Mouse (Mus musculus): ENCODE results near the gene Olfr1079. TPM values are rescaled to one million over a fixed set of nuclear protein-coding genes. Genes with fewer than 3 reads are reported as not detected.
"Not testable (repeated sequence)": the region's sequence is repeated elsewhere in the genome, so short reads cannot be mapped to it uniquely, and the experiment has no call there.

Olfr1079 gene
- polyA plus RNA-seq (2015; fragmentation: Nextera tagmentation; extraction: Ambion mirVana): 0.12 and 0.32 TPM in 2 replicates

DNA sequence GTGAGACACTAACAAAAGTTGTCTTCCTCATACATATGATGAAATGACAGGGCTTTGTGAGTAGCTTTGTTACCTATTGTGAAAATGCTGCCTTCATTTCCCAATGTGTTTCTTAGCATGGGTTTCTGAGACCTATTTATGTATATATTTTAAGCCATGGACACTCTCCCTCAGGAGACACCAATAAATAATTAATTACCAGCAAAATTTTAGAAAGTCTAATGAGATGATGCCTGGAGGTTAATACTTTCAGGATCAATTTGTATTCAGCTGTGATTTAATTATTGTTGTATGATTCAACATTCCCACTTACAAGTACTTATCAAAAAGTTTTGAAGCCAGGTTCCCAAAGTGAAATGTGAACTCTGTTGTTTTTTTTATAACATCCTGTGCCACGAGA, at the start of gene Olfr1079:
Gene Olfr1079, minus strand, starts transcription at position 101 of the 400 bp plus-strand sequence.
- Histone ChIP-seq H3K27me3 (no peaks in the 10 kb centered on the region), H3K4me2 (replicated peaks) (no peak within 1 kb of the TSS), H3K36me3 (no peaks in the 10 kb centered on the region), H3K4me1 (no peaks in the 10 kb centered on the region), H3K9ac (no peak within 1 kb of the TSS), H3K27ac (replicated peaks) (no peak within 1 kb of the TSS), H3K9me3 (replicated peaks) (no peaks in the 10 kb centered on the region), H3K4me3 (replicated peaks) (no peak within 1 kb of the TSS)
- 64% methylated on average over 1 of the region's 1 CpGs for WGBS
- no peak for ATAC-seq (ENCODE audit: insufficient number of reproducible peaks, low FRiP score, low TSS enrichment, low read depth)

DNA sequence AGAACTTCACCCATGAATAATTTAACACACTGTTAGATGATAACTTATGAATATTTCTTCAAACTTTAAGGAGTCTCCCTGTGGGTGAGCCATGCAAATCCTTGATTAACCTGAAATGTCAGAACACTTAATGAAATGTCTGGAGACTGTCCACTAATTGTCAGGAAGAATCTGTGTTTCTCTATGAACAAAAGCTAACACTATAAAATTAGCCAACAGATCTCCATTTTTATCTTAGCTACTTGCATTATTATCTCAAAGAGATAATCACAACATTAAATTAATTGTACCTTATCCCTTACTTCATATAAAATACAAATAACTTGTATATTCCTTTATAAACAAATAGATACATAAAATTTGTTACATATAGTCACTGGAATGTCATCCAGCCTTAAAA, 15.9 kb upstream of the Olfr1079 start, which contains the start of gene Olfr1080:
Gene Olfr1080, minus strand, starts transcription at position 101 of the 400 bp plus-strand sequence.
- not testable (repeated sequence) for ATAC-seq (ENCODE audit: insufficient number of reproducible peaks, low FRiP score, low TSS enrichment, low read depth); H3K36me3 ChIP-seq; H3K4me2 ChIP-seq (replicated peaks); H3K4me1 ChIP-seq; H3K4me3 ChIP-seq (replicated peaks); H3K9ac ChIP-seq; H3K27ac ChIP-seq (replicated peaks); H3K9me3 ChIP-seq (replicated peaks); H3K27me3 ChIP-seq

DNA sequence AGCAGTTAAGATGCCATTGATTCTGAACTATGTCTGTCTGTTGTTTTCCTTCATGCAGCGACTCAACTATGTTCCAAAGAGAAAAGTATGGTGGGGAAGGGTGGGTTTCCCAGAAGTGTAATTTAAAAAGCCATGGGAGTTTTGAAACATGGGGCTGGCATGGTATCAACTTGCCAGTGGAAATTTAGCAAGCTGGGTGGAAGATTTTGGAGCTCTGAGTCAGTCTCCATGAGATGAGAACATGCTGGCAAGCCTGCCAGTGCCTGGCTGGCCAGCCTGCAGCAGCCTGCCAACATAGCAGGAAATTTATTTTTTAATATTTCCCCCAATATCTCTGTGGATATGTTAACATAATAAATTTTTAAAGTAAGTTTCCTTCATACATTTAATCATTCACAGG, 11.3 kb downstream of the Olfr1079 start:
- WGBS: 63% methylated on average over 1 of the region's 1 CpGs
- ATAC-seq (ENCODE audit: insufficient number of reproducible peaks, low FRiP score, low TSS enrichment, low read depth): no peak

DNA sequence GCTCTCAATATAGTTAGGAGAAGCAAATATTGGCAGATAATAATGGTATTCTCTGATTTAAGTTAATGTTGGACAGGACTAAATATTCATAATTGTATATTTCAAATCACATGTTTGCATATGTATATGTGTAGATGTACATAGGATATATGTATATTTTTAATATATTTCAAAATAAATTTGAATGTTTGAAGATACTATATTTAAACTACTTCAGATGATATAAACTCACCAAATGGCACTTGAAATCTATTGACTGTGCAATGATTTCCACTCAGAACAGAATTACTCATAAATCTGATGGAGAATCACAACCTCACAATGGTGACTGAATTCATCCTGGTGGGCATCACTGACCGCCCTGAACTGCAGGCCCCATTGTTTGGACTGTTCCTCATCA, 34.1 kb downstream of the Olfr1079 start, which contains the start of gene Olfr1076:
Gene Olfr1076, plus strand, starts transcription at position 301 of the 400 bp plus-strand sequence.
- Histone ChIP-seq H3K36me3 (no peaks in the 10 kb centered on the region), H3K27ac (replicated peaks) (no peak within 1 kb of the TSS), H3K4me3 (replicated peaks) (no peak within 1 kb of the TSS), H3K4me2 (replicated peaks) (no peak within 1 kb of the TSS), H3K4me1 (no peaks in the 10 kb centered on the region), H3K9ac (no peak within 1 kb of the TSS), H3K9me3 (replicated peaks) (no peaks in the 10 kb centered on the region), H3K27me3 (no peaks in the 10 kb centered on the region)
- 71% methylated on average over 1 of the region's 1 CpGs for WGBS
- no peak for ATAC-seq (ENCODE audit: insufficient number of reproducible peaks, low FRiP score, low TSS enrichment, low read depth)

More for the DNA sequence above, 11.3 kb downstream of the Olfr1079 start:
- no peak overlapping the region for H3K4me3 ChIP-seq (replicated peaks)
- no peaks in the 10 kb centered on the region for H3K27me3 ChIP-seq
- H3K4me1 ChIP-seq: no peaks in the 10 kb centered on the region
- no peaks in the 10 kb centered on the region for H3K36me3 ChIP-seq
- H3K9me3 ChIP-seq (replicated peaks): no peaks in the 10 kb centered on the region
- H3K27ac ChIP-seq (replicated peaks): no peak overlapping the region
- H3K9ac ChIP-seq: no peak overlapping the region
- H3K4me2 ChIP-seq (replicated peaks): no peak overlapping the region

DNA sequence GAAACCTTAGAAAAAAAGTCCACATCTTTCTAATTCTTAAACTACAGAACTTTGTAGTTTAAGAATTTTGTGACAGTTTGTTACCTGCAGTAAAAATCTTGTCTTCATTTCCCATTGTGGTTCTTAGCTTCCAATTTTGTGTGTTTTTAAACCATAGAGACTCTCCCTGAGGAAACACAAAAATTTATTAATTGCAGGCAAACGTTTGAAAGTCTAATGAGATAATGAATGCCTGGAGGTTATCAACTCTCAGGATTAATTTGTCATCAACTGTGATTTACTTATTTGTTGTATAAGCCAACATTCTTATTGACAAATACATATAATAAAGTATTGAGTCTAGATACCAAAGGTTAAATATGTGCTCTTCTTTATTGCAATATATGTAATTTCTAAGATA, 55.0 kb downstream of the Olfr1079 start, which contains the start of gene Olfr228:
Gene Olfr228, minus strand, starts transcription at position 101 of the 400 bp plus-strand sequence.
- Histone ChIP-seq H3K4me1 (no peaks in the 10 kb centered on the region), H3K27me3 (no peaks in the 10 kb centered on the region), H3K27ac (replicated peaks) (no peak within 1 kb of the TSS), H3K4me3 (replicated peaks) (no peak within 1 kb of the TSS), H3K9ac (no peak within 1 kb of the TSS), H3K9me3 (replicated peaks) (no peaks in the 10 kb centered on the region), H3K4me2 (replicated peaks) (no peak within 1 kb of the TSS), H3K36me3 (no peaks in the 10 kb centered on the region)
- no peak for ATAC-seq (ENCODE audit: insufficient number of reproducible peaks, low FRiP score, low TSS enrichment, low read depth)
- WGBS: 22% methylated on average over 1 of the region's 1 CpGs

Other genes starting within 250 kb of the Olfr1079 start
- not detected in 2 replicates for gene Olfr1053, start 227.2 kb downstream of the Olfr1079 start, polyA plus RNA-seq (2015; fragmentation: Nextera tagmentation; extraction: Ambion mirVana)
- gene Olfr1054, start 207.0 kb downstream of the Olfr1079 start, polyA plus RNA-seq (2015; fragmentation: Nextera tagmentation; extraction: Ambion mirVana): 0.29 and 0.38 TPM in 2 replicates
- not detected in 2 replicates for gene Olfr1055, start 192.2 kb downstream of the Olfr1079 start, polyA plus RNA-seq (2015; fragmentation: Nextera tagmentation; extraction: Ambion mirVana)
- gene Olfr1056, start 180.0 kb downstream of the Olfr1079 start, polyA plus RNA-seq (2015; fragmentation: Nextera tagmentation; extraction: Ambion mirVana): 0.44 TPM in 1 of 2 replicates, not detected in the other
- gene Olfr1057, start 164.1 kb downstream of the Olfr1079 start, polyA plus RNA-seq (2015; fragmentation: Nextera tagmentation; extraction: Ambion mirVana): 0.05 TPM in 1 of 2 replicates, not detected in the other
- gene Olfr1058, start 153.9 kb downstream of the Olfr1079 start, polyA plus RNA-seq (2015; fragmentation: Nextera tagmentation; extraction: Ambion mirVana): 0.22 and 0.98 TPM in 2 replicates
- not detected in 2 replicates for gene Olfr1061, start 128.4 kb downstream of the Olfr1079 start, polyA plus RNA-seq (2015; fragmentation: Nextera tagmentation; extraction: Ambion mirVana)
- 0.05 TPM in 1 of 2 replicates, not detected in the other for gene Olfr1062, start 115.7 kb downstream of the Olfr1079 start, polyA plus RNA-seq (2015; fragmentation: Nextera tagmentation; extraction: Ambion mirVana)
- gene Olfr1065, start 91.9 kb downstream of the Olfr1079 start, polyA plus RNA-seq (2015; fragmentation: Nextera tagmentation; extraction: Ambion mirVana): 0.09 and 0.29 TPM in 2 replicates
- not detected in 2 replicates for gene Olfr1066, start 86.2 kb downstream of the Olfr1079 start, polyA plus RNA-seq (2015; fragmentation: Nextera tagmentation; extraction: Ambion mirVana)
- 0.32 and 0.44 TPM in 2 replicates for gene Olfr228, start 55.1 kb downstream of the Olfr1079 start, polyA plus RNA-seq (2015; fragmentation: Nextera tagmentation; extraction: Ambion mirVana)
- not detected in 2 replicates for gene Olfr1076, start 34.0 kb downstream of the Olfr1079 start, polyA plus RNA-seq (2015; fragmentation: Nextera tagmentation; extraction: Ambion mirVana)
- gene Olfr1080, start 15.8 kb upstream of the Olfr1079 start, polyA plus RNA-seq (2015; fragmentation: Nextera tagmentation; extraction: Ambion mirVana): not detected in 2 replicates
- gene Olfr1082, start 56.5 kb upstream of the Olfr1079 start, polyA plus RNA-seq (2015; fragmentation: Nextera tagmentation; extraction: Ambion mirVana): not detected in 2 replicates
- not detected in 2 replicates for gene Olfr1084, start 97.2 kb upstream of the Olfr1079 start, polyA plus RNA-seq (2015; fragmentation: Nextera tagmentation; extraction: Ambion mirVana)
- not detected in 2 replicates for gene Olfr1085, start 119.5 kb upstream of the Olfr1079 start, polyA plus RNA-seq (2015; fragmentation: Nextera tagmentation; extraction: Ambion mirVana)
- gene Olfr1086, start 137.6 kb upstream of the Olfr1079 start, polyA plus RNA-seq (2015; fragmentation: Nextera tagmentation; extraction: Ambion mirVana): not detected in 2 replicates
- 0.35 TPM in 1 of 2 replicates, not detected in the other for gene Olfr1087, start 155.9 kb upstream of the Olfr1079 start, polyA plus RNA-seq (2015; fragmentation: Nextera tagmentation; extraction: Ambion mirVana)
- gene Olfr1089, start 191.2 kb upstream of the Olfr1079 start, polyA plus RNA-seq (2015; fragmentation: Nextera tagmentation; extraction: Ambion mirVana): not detected in 2 replicates
- not detected in 2 replicates for gene Olfr1090, start 216.5 kb upstream of the Olfr1079 start, polyA plus RNA-seq (2015; fragmentation: Nextera tagmentation; extraction: Ambion mirVana)
- not detected in 2 replicates for gene Olfr1093, start 240.0 kb upstream of the Olfr1079 start, polyA plus RNA-seq (2015; fragmentation: Nextera tagmentation; extraction: Ambion mirVana)